Mouse (Mus musculus) brain, embryonic 14.5 days (tissue): ENCODE results near the gene Ddost.

Experiments
- CTCF ChIP-seq: fragments of 200-500 bp; IDR thresholded peaks from 2 replicates; pipeline ENCODE4 v1.5.1; 2012; ENCODE audit warnings: inconsistent platforms, mild to moderate bottlenecking, moderate library complexity, borderline replicate concordance; ENCODE audit not compliant: insufficient read depth, insufficient read length; ENCODE audit errors: extremely low read depth
- POLR2A ChIP-seq: fragments of 200-500 bp; IDR thresholded peaks from 2 replicates; pipeline ENCODE4 v1.6.1; 2012; ENCODE audit warnings: mild to moderate bottlenecking, inconsistent platforms, borderline replicate concordance; ENCODE audit not compliant: poor library complexity, insufficient read depth, insufficient read length, severe bottlenecking; ENCODE audit errors: extremely low read depth

GRCm38 (mm10) chr4:138307739-138308138 is 3.2 kb downstream of the Ddost start:
- TF ChIP-seq CTCF (no peak), POLR2A (no peak)
